Mouse (Mus musculus) megakaryocyte, embryonic 14.5 days (primary cell): ENCODE data around the gene Ctnnbl1.

Source experiments
- FLI1 ChIP-seq: IDR thresholded peaks from 2 replicates; pipeline ENCODE4 v1.6.1; 2012; ENCODE audit warnings: low read length, inconsistent platforms, mixed read lengths
- GATA1 ChIP-seq: IDR thresholded peaks from 3 replicates; pipeline ENCODE4 v1.6.1; 2012; ENCODE audit warnings: mixed read lengths, low read length, inconsistent platforms, borderline replicate concordance

DNA sequence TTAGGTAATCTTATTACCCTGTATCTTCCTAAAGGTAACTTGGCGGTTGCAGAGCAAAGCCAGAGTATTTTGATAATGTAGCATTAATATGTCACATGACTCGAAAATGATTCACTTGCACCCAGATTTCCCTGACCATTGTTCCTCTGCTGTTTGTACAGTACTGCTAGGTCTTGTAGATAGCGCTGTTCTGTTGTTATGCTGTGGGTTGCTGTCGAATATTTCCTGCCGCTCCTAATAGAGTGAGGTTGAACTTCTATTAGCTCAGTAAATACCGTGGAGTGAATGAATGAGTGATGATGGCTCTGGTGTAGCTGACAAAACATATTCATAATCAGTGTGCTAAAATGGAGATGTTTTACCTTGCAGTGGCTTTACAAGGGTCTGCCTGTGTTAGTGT is 22.5 kb downstream of the Ctnnbl1 start:
- no peak for TF ChIP-seq GATA1
- no peak for TF ChIP-seq FLI1
